Mouse (Mus musculus) spleen, adult 2 months (tissue): ENCODE measurements around the gene Ninj2.

ENCODE experiments used
- CTCF ChIP-seq: fragments of 200-500 bp; IDR thresholded peaks from 2 replicates; pipeline ENCODE4 v1.5.1; 2011; ENCODE audit warnings: mild to moderate bottlenecking, inconsistent platforms; ENCODE audit not compliant: insufficient read depth, insufficient read length, insufficient replicate concordance; ENCODE audit errors: extremely low read depth
- POLR2A ChIP-seq: fragments of 200-500 bp; IDR thresholded peaks from 2 replicates; pipeline ENCODE4 v1.6.1; 2011; ENCODE audit warnings: low read depth, low read length, inconsistent platforms

GRCm38 (mm10) chr6:120241453-120241852 lies 148.3 kb downstream of the Ninj2 start:
- TF ChIP-seq CTCF, result no peak
- TF ChIP-seq POLR2A, result no peak
